In the genomic region with DNA sequence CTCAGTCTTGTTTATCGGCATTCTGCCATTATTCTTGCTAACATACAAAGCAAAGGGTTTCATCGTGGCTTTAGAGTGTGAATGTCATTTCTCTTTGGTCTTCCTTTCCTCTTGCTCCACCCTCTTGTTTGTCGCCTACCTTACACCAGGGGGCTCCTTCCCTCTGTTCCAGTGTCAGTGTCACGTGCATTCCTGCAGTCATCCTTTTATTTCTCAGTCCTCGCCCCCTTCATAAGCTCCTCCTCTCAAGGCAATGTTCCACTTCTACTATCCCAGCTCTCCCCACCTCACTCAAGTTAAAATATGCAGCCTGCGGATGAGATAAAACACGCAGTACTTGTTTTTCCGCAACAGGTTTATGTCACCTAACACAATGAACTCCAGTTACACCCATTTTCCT, we compare ENCODE assay signal across 10 mouse cellular contexts.
A peak's percentile ranks its signal among the peaks of the same experiment; 100 is the strongest.
DNase-seq lines count a peak whose midpoint lies in the region; ATAC-seq and TF ChIP-seq lines count a peak whose summit lies in the region.
"Had no signal": no experiment of that assay in that cellular context is flagged by ENCODE, and none has a peak within 500 bp of the region (broad histone marks: within the 10 kb centered on the region; RNA-seq: fewer than 3 reads in every experiment).

No protein-coding gene starts in this region.

- H3K27ac ChIP-seq in hindbrain, embryonic 16.5 days (ENCODE audit: low read depth, low read length), result no peak overlapping the region
- H3K27ac ChIP-seq in hindbrain, embryonic 14.5 days, result no peak overlapping the region
- H3K27ac ChIP-seq in forebrain, embryonic 10.5 days, result no peak overlapping the region
- no peak overlapping the region for H3K27ac ChIP-seq in midbrain, postnatal 0 days (ENCODE audit: low read depth, low read length)
- H3K27ac ChIP-seq: macrophage had no signal

- H3K9ac ChIP-seq in hindbrain, embryonic 16.5 days (ENCODE audit: low read depth, low read length), result no peak overlapping the region
- H3K9ac ChIP-seq in hindbrain, embryonic 14.5 days, result no peak overlapping the region
- no peak overlapping the region for H3K9ac ChIP-seq in midbrain, postnatal 0 days (replicated peaks; ENCODE audit: low read length, poor library complexity, severe bottlenecking)

- H3K4me3 ChIP-seq in hindbrain, embryonic 16.5 days (ENCODE audit: low read length), result no peak overlapping the region
- no peak overlapping the region for H3K4me3 ChIP-seq in hindbrain, embryonic 14.5 days (replicated peaks; ENCODE audit: low read length)
- H3K4me3 ChIP-seq in forebrain, embryonic 10.5 days, result no peak overlapping the region
- H3K4me3 ChIP-seq in midbrain, postnatal 0 days (ENCODE audit: low read depth, low read length), result no peak overlapping the region

- H3K9me3 ChIP-seq in hindbrain, embryonic 16.5 days (ENCODE audit: control insufficient read depth, low read length), result no peaks in the 10 kb centered on the region
- no peaks in the 10 kb centered on the region for H3K9me3 ChIP-seq in hindbrain, embryonic 14.5 days (ENCODE audit: control insufficient read depth, low read length)
- H3K9me3 ChIP-seq in forebrain, embryonic 10.5 days, result no peaks in the 10 kb centered on the region
- no peaks in the 10 kb centered on the region for H3K9me3 ChIP-seq in midbrain, postnatal 0 days (ENCODE audit: low read length)

- TF ChIP-seq CTCF in midbrain, postnatal 0 days (IDR thresholded peaks at IDR 0.05), result peak; percentile 71

- ATAC-seq in hindbrain, embryonic 16.5 days, result no peak
- ATAC-seq in hindbrain, embryonic 14.5 days (ENCODE audit: low FRiP score), result no peak
- no peak for ATAC-seq in midbrain, postnatal 0 days (ENCODE audit: low FRiP score)

- WGBS in hindbrain, embryonic 16.5 days, result 38% methylated on average over 8 of the region's 8 CpGs
- 40% methylated on average over 8 of the region's 8 CpGs for WGBS in hindbrain, embryonic 14.5 days
- 26% methylated on average over 8 of the region's 8 CpGs for WGBS in forebrain, embryonic 10.5 days
- WGBS in midbrain, postnatal 0 days, result 24% methylated on average over 8 of the region's 8 CpGs

- H3K27me3 ChIP-seq in hindbrain, embryonic 16.5 days (replicated peaks; ENCODE audit: control insufficient read depth, insufficient read depth, low read length), result no peaks in the 10 kb centered on the region
- no peaks in the 10 kb centered on the region for H3K27me3 ChIP-seq in hindbrain, embryonic 14.5 days (ENCODE audit: control insufficient read depth, insufficient read depth, low read length)
- peaks cover 24% of the 10 kb centered on the region for H3K27me3 ChIP-seq in forebrain, embryonic 10.5 days (ENCODE audit: poor library complexity, severe bottlenecking)
- no peaks in the 10 kb centered on the region for H3K27me3 ChIP-seq in midbrain, postnatal 0 days (ENCODE audit: insufficient read depth, low read length)

- DNase-seq in hindbrain, embryonic 14.5 days (ENCODE audit: low spot score), result no peak
- peak; percentile 57 to 72 for DNase-seq in right cerebral cortex, postnatal 10 days (ENCODE audit: low spot score in 2 of 2)
- DNase-seq in right cerebral cortex, adult 2 months (ENCODE audit: low spot score in 2 of 2), result no peak
- peak; percentile 17 for DNase-seq in forebrain, embryonic 10.5 days (ENCODE audit: extremely low spot score, low spot score)
- peak; percentile 21 for DNase-seq in midbrain, postnatal 0 days (ENCODE audit: low spot score)
- no peak for DNase-seq in urinary bladder, postnatal 10 days (ENCODE audit: low spot score)
- DNase-seq in spleen, postnatal 14 days (ENCODE audit: low spot score in 2 of 2), result no peak
- DNase-seq: thymus, postnatal 4 days had no signal

- H3K36me3 ChIP-seq in hindbrain, embryonic 16.5 days (ENCODE audit: control insufficient read depth, insufficient read depth, low read length), result no peaks in the 10 kb centered on the region
- no peaks in the 10 kb centered on the region for H3K36me3 ChIP-seq in hindbrain, embryonic 14.5 days (replicated peaks; ENCODE audit: control insufficient read depth, insufficient read depth)
- no peaks in the 10 kb centered on the region for H3K36me3 ChIP-seq in forebrain, embryonic 10.5 days (replicated peaks)
- no peaks in the 10 kb centered on the region for H3K36me3 ChIP-seq in midbrain, postnatal 0 days (ENCODE audit: insufficient read depth, low read length)

- H3K4me2 ChIP-seq in hindbrain, embryonic 16.5 days (ENCODE audit: low read length), result 0 out of 2 replicates have a peak overlapping the region, but pooled peaks have one; percentile 3
- no peak overlapping the region for H3K4me2 ChIP-seq in hindbrain, embryonic 14.5 days (replicated peaks)
- no peak overlapping the region for H3K4me2 ChIP-seq in midbrain, postnatal 0 days (ENCODE audit: low read depth, low read length, poor library complexity, severe bottlenecking)

- no peaks in the 10 kb centered on the region for H3K4me1 ChIP-seq in hindbrain, embryonic 16.5 days (ENCODE audit: control insufficient read depth, insufficient read depth, low read depth, low read length)
- H3K4me1 ChIP-seq in hindbrain, embryonic 14.5 days (replicated peaks; ENCODE audit: control insufficient read depth, insufficient read depth, low read length), result no peaks in the 10 kb centered on the region
- peaks cover 18% of the 10 kb centered on the region for H3K4me1 ChIP-seq in forebrain, embryonic 10.5 days
- H3K4me1 ChIP-seq in midbrain, postnatal 0 days (ENCODE audit: insufficient read depth, low read length), result no peaks in the 10 kb centered on the region

Comparison
In these comparisons a context has a peak if more than half of its experiments do, and no peak if none do; other contexts are left out.
1. DNase-seq: peak in right cerebral cortex, postnatal 10 days (2 of 2), forebrain, embryonic 10.5 days (single experiment) and midbrain, postnatal 0 days (single experiment); none in hindbrain, embryonic 14.5 days (single experiment), right cerebral cortex, adult 2 months (0 of 2), urinary bladder, postnatal 10 days (single experiment) and spleen, postnatal 14 days (0 of 2).